Mouse (Mus musculus): ENCODE data around the gene Cmtm5.
"Not testable (repeated sequence)": the region's sequence is repeated elsewhere in the genome, so short reads cannot be mapped to it uniquely, and the experiment has no call there.

Gene Cmtm5

DNA sequence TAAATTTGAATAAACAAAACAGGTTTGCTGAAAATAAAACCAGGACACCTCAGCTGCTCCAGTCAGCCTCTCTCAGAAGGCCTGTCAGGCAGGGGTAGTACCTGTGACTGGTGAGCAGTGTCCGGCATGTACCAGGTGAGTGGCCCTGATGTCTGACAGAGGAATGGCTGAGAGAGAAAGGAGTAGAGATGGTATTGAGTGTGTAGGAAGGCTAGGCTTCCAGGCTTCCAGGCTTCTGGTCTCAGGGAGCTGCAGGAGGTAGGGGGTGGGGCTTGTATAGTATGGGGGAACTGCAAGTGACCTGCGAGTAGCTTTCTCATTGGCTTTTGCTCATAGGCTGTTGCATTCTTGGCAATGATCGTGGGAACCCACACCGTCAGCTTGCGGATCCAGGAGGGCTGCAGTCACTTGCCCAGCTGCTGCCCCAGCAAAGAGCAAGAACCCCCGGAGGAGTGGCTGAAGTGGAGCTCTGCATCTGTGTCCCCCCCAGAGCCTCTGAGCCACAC, 3.4 kb upstream of the Cmtm5 start, which contains the start of gene Il25:
Gene Il25 (plus strand): TSS at position 51 of the 506 bp plus-strand sequence.
- DNase-seq (ENCODE audit: low spot score), result no peak

DNA sequence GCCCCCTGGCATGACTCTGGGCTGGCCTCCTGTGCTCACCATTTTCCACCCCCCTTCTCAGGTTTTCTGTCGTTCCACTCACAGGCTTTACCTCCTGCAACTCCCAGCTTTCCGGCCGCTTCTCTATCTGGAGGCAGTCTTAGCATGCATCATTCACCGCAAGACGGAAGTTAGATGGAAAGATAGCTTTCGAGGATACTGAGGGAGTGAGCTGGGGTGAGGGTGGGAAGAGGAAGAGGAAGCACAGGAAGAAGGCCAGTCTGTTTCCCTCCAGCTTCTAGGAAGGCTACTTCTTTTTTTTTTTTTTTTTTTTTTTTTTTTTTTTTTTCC, 735 bp downstream of the Cmtm5 start:
- no peak for DNase-seq (ENCODE audit: low spot score)

DNA sequence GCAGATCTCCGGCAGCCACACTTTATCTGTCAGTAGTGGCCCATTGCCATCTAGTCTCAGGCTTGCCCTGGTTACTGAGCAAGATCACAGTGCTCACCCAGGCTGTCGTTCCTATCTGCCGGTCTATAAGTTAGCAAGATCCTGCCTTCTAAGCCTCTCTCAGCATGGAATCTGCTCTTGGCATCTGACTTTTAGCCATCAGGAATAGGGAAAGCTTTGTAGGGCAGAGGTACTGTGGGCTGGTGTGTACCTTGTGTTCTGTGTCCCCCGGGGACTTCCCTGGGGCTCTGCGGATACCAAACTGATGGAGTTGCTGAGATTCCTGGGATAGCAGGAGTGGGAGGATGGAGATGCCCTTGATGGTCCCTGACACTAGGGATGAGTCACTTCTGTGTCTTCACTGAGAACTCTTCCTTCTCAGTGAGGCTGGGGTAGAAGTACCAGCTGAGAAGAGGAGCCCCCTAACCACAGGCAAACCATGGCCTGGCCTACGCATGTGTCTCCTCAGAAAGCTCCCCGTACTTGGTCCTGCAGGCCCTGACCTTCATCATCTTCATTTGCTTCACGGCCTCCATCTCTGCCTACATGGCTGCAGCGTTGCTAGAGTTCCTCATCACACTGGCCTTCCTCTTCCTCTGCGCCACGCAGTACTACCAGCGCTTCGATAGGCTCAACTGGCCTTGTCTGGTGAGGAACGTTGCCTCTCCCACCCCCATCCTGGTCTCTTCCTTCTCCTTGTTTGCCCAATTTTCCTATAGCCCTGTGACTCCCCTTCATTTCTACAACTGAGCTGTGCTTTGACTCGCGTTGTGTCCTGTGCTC, 1.5 kb downstream of the Cmtm5 start:
- DNase-seq (ENCODE audit: low spot score), result no peak

DNA sequence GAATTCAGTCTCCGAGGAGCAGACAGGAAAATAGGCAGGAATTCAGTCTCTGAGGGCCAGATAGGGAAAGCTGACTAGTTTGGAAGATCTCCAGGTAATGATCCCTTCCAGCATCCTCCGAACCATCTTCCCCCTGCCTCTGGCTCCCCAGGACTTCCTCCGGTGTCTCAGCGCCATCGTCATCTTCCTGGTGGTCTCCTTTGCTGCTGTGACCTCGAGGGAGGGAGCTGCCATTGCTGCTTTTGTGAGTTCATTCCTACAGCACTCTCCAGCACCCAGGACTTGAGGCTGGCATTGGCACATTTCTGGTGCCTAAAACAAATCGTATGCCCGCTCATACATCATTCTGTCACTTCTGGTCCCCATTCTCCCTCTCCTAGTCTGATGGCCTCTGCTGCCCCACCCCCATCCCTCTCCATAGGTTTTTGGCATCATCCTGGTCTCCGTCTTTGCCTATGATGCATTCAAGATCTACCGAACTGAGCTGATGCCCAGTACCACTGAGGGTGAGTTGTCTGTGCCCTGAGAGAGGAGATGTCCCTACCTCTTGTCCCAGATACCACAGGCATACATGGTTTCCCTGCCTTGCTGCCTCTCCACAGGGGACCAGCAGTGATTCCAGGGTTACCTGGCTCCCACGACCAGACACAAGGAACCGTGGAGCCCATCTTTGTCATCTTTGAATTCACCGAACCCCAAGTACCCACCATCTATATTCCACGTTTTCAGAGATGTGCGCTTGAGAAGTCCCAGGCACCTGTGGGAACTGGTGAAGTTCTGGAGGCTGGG, 2.6 kb downstream of the Cmtm5 start:
- no peak for DNase-seq (ENCODE audit: low spot score)

DNA sequence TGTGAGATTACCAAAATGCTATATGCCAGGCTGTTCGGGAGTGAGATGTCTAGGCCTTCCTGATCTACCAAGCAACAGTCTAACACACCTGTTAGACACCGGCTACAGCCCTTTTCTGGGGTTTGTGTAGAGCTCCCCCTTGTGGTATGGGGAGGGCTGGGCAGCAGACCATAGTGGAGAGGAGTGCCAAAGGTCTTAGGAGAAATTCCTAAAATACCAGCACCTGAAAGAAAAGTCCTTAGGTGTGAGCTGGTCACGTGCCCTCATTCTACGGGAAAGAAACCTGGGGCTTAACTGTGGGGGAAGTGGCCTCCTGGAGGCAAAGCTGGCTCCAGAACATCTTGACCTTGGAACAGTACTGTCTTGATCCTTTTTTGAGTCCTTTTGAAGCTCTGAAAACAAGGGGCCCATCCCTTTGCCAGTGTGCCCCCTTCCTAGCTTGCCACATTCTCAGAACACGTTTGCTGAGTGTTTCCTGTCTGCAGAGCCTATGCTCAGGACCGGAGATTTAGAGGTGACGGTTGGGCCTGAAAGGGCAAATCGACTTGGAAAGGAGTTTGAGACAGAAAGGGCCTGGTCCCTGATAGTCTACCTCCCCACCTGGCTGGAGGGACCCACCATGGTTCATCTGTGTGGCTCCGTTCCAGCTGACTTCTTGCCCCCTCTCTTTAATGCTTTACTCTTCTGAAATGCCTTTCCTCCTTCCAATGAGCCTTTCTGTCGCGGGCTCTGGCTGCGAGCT, 3.5 kb downstream of the Cmtm5 start:
- DNase-seq (ENCODE audit: low spot score), result peak; percentile 73

DNA sequence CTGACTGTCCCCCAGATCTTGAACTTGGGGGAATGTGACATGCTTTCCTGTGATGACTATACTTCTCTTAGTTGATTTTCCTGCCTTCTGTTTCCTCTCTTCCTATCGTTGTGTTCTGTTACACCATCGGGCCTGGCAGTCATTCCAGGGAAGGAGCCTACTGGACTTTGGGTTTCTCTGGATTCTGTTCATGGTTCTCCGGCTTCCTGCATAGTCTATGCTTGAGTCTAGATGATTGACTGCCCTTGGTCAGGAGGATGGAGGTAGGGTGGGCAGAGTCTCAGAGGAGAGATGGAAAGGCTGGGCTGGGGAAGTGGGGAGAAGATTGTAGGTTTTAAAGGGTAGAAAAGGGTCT, 4.1 kb downstream of the Cmtm5 start:
- DNase-seq (ENCODE audit: low spot score), result no peak

DNA sequence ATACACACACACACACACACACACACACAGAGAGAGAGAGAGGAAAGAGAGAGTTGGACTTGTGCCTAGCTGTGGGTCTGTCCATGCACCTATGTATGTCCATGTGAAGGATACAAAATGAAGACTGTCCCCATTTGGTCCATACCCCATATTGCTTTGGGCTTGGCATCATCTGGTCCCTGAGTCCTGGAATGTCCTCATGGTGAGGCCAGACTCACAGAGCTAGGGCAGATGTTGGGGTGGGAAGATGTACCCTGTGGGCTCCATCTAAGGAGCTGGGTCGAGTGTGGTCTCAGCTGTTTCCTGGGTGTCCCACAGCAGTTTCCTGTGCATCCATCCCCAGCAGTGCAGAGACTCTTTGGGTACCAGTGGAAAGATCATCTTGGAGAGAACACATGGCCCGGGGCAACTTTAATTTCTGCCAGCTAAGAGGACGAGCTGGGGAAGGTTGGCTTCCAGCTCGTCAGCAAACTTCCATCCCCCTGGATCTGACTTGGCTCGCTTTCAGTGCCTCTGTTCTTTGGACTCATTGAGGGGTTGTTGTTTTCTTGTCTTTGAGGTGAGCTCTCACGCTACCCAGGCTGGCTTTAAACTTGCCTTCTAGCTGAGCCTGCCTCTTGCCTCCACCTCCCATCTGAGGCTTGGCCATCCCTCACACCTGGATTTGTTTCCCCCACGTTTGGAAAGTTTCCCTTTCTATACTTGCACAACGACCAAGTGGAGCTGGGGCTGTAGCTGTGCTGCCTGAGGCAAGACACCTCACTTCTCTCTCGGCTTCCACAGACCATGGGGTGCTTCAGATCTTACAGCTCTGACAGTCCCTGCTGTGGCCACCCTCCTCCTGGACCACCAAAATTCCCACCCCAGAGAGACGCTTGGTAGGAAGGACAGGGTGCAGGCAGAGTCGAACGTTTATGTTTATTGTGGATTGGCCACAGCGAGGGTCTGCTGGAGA, 5.2 kb downstream of the Cmtm5 start:
- no peak for DNase-seq (ENCODE audit: low spot score)

DNA sequence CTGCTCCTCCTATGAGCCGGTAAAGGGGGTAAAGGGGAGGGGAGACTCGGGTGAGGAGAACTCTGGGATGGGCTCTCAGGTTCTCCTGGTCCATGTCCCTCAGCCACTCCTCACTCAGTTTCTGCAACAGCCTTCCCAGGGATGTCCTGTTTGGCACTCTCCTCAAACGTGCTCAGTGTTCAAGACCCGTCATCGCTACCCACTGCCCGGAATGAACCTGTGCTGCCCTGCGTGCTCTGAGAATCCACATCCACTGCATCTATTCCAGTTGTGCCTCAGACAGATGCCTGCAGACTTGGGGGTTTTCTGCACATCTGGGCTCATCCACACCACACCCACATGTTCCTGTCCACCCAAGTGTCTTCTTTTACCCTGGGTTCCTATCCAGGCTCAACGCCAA, 6.4 kb downstream of the Cmtm5 start:
- DNase-seq (ENCODE audit: low spot score), result no peak

DNA sequence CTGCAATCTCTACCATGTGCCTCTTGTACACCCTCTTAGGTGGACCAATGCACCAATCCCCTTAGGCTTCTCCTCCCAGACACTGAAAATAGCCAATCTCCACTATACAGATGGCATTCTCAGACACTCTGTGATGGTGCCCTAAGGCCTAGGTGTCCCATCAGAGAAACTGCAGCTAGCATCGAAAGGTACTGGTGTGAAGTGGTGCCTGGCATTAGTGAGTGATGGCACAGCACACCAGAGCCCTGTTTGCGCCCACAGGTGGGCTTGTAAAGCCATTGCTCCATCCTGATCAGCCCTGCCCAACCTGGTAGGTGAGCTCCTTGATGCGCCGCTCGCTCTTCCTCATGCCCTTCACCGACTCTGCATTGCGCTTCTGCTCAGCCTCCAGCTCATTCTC, 7.9 kb downstream of the Cmtm5 start:
- no peak for DNase-seq (ENCODE audit: low spot score)

DNA sequence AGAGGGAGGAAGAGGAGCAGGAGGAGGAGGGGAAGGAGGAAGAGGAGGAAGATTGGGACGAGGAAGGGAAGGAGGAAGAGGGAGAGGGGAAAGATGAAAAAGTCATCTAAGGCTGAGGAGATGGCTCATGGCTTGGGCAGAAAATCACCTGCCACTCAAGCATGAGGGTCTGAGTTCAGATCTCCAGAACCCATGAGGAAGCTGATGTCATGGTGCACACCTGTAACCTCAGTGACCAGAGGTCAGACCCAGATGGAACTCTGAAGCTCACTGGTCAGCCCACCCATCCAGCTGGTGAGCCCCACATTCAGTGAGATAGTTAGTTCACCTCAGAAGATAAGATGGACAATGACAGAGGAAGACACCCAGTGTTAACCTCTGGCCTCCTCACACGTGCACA, 8.9 kb downstream of the Cmtm5 start:
- no peak for DNase-seq (ENCODE audit: low spot score)

DNA sequence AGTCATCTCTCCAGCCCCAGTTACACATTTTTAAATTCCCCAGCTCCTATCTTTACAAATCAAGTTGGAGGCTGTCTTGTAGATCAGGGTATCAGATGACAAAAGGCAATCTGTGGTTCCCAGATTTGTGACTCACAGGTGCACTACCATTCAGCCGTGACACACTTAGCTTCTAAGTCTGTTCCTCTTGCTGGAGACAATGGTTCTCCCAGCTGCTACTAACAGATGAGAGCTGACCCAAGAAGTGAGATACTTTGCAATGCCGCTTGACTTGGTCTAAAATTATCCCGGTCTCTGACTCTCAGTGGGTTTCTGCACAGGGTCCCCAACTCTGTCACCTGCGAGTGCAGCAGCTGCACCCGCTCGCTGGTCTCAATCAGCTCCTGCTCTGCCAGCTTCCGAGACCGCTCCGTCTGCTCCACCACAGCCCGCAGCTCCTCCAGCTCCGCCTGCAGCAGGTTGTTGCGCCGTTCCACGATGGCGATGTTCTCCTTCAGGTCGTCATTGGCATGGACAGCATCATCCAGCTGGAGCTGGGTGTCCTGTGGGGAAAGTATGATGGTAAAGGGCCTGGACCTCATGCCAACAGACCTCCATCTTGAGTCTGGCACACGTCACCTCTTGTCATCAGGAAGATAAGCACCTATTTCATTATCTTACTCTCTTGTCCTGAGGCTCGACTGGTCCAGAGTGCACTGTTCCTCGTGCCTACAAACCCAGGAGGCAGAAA, 10.1 kb downstream of the Cmtm5 start:
- no peak for DNase-seq (ENCODE audit: low spot score)

DNA sequence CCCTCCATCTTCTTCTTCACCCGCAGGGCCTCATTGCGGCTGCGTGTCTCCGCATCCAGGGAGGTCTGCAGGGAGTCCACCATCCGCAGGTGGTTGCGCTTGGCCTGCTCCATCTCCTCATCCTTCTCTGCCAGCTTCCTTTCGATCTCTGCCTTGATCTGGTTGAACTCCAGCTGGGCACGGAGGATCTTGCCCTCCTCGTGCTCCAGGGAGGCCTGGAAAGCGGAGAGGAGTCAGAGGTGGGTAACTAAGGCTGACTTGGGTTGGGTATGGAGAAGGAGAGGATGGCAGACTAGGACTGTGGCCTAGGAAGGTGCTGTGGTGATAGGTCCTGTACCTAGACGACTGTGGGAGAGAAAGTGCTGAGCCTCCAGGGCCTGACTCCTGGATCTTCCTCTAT, 10.9 kb downstream of the Cmtm5 start:
- not testable (repeated sequence) for DNase-seq (ENCODE audit: low spot score)

DNA sequence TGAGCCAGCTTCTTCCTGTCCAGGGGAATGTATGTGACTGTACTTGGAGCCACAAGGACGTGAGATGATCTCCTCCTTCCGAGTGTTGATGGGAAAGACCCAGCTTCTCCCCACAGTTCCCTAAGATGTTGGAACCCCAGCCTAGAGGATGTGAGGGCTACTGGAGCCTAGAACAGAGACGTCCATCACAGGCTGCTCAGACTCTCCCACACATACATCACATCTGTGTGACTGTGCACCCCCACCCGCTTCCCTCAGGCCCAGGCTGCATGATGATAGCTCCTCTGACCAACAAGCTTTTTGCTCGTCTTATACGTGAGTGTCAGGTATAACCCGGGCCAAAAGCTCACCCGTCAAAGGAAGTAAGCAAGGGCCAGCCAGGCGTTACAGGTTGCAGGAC, 12.7 kb downstream of the Cmtm5 start:
- DNase-seq (ENCODE audit: low spot score), result no peak

DNA sequence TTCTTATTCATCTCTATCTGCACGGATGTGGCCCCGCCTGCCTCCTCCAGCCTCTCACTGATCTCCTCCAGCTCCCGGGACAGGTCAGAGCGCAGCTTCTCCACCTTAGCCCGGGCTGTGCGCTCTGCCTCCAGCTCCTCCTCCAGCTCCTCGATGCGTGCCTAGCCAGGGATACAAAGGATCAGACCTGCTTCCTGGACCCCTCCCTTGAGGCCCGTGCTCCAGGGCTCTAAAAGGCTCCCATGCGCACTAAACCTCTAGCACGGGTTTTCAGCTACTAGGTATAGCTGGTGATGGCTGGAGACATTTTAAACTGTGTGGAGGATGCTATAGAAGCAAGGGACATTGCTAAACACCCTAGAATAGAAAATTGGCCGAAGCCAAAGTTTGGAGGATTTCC, 14.4 kb downstream of the Cmtm5 start:
- no peak for DNase-seq (ENCODE audit: low spot score)

DNA sequence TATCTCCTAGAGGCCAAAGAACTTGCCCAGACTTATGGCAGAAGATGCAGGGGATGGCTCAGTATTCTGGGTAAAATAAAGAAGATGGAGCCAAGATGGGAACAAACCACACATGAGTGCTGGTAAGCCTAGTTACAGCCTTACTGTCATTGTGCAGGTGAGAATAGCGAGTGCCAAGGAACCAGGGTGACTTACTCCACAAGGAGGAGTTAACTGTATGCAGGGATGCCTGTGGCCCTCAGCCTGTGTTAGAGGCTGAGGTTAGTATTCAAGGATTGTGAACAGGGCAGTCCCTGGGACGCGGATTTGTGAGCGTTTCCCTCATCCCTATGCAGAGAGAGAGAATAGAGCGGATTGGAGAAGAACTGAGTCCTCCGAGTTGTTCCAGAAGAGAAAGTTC, 15.5 kb downstream of the Cmtm5 start:
- DNase-seq (ENCODE audit: low spot score), result no peak

DNA sequence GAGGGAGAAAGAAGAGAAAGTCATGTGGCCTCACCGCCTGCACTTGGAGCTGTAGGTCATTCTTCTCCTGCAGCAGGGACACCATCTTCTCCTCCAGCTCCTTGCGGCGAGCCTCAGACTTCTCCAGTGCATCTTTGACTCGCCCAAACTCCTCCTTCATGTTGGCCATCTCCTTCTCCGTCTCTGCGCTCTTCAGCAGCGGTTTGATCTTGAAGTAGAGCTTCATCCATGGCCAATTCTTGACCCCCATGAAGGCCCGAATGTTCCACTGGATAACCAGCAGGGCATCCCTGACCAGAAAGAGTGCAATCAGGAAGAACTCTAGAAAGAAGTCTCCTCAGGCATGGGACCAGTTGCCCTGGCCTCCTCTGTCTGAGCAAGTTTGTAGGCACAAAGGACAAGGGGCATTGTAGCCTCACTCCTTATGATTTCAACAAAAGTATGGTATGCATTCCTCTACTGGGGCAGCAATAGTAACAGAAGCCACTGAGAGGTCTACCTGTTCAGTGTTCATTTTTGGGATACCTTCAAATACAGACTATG, 17.7 kb downstream of the Cmtm5 start:
- no peak for DNase-seq (ENCODE audit: low spot score)

DNA sequence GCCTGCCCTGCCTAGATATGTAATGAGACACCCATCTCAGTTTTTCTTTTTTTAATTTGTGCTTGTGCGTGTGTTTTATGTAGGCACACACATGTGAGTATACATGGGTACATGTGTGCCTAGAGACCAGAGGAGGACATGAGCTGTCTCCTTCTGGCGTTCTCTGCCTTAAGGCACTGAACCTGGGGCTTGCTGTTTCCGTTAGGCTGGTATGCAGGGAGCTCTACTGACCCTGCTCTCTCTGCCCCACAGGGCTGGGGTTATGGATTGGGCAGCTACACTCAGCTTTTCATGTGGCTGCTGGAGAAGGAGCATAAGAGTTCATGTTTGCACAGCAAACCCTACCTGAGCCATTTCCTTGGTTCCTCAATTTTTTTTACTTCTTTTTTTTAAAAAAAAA, 18.4 kb downstream of the Cmtm5 start:
- DNase-seq (ENCODE audit: low spot score), result no peak

DNA sequence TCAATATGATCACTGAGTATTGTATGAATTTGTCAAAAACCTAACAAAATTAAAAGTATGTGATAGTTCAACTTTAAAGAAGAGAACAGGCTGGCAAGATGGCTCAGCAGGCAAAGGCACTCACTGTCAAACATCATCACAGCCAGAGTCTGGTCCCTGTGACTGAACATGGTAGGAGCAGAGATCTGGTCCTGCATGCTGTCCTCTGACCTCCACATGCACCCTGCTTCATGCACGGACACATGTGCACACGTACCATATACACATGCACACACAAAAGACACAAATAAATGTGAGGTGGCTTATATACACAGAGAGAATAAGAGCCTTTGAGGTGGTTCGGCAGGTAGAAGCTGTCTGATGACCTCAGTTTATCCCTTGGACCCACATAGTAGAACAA, 19.4 kb downstream of the Cmtm5 start:
- DNase-seq (ENCODE audit: low spot score), result no peak

DNA sequence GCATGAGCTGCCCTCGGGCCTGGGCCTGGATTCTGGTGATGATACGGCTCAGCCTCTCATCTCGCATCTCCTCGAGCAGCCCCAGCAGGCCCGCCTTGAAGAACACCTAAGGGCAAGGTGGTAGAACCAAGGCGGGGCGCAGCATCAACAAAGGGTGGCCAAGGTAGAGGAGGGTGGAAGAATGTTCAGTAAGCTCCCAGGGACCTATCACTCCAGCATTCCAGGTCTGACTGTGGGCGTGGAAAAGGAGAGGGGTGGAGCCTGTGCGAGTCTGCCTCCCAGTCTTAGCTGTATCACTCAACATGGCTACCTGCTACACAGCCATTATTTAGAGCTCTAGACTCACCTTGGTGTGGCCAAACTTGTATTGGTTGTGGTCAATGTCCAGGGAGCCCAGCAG, 20.5 kb downstream of the Cmtm5 start:
- DNase-seq (ENCODE audit: low spot score), result no peak

DNA sequence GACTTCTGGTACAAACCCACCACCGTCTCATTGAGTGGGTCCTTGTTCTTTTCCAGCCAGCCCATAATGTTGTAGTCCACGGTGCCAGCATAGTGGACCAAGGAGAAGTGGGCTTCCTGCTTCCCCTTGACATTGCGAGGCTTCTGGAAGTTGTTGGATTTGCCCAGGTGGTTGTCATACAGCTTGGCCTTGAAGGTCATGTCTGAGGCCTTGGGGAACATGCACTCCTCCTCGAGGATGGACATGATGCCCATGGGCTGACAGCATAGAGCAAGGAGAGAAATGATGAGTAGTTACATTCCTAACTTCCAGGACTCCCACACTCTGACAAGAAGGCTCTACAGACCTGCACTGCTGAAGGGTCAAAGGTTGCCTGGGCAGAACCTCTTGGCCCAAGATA, 22.4 kb downstream of the Cmtm5 start:
- no peak for DNase-seq (ENCODE audit: low spot score)

DNA sequence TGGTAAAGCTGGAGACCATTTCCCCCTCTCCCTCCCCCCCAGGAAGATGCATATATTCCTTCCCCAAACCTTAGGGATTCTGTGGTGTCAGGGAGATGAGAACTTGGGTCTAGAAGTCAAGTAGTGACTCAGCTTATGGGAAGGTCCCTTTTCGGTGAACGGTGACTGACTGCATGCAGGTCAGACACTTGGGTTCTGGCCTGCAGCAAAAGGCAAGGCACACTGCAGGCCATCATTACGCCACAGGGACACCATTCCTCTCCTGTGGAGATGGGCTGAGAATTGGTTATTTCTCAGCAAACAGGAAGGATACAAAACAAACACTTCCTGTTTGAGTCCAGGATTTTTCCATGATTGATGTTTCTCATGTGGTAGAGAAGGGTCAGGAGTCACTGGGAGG, 23.1 kb downstream of the Cmtm5 start:
- no peak for DNase-seq (ENCODE audit: low spot score)
